Mouse (Mus musculus): ENCODE results near the gene Tpp2.
"Not testable (repeated sequence)": the region's sequence is repeated elsewhere in the genome, so short reads cannot be mapped to it uniquely, and the experiment has no call there.

Gene Tpp2

GRCm38 (mm10) chr1:44022656-44023055 lies 89.2 kb downstream of the Tpp2 start:
- no peak for DNase-seq

GRCm38 (mm10) chr1:44027651-44028050 lies 94.2 kb downstream of the Tpp2 start:
- DNase-seq, result peak; percentile 37

- no peak for DNase-seq
Observed at GRCm38 (mm10) chr1:44032213-44032612, 98.8 kb downstream of the Tpp2 start.

- DNase-seq, result no peak
Observed at GRCm38 (mm10) chr1:44032948-44033347, 99.5 kb downstream of the Tpp2 start.

DNA sequence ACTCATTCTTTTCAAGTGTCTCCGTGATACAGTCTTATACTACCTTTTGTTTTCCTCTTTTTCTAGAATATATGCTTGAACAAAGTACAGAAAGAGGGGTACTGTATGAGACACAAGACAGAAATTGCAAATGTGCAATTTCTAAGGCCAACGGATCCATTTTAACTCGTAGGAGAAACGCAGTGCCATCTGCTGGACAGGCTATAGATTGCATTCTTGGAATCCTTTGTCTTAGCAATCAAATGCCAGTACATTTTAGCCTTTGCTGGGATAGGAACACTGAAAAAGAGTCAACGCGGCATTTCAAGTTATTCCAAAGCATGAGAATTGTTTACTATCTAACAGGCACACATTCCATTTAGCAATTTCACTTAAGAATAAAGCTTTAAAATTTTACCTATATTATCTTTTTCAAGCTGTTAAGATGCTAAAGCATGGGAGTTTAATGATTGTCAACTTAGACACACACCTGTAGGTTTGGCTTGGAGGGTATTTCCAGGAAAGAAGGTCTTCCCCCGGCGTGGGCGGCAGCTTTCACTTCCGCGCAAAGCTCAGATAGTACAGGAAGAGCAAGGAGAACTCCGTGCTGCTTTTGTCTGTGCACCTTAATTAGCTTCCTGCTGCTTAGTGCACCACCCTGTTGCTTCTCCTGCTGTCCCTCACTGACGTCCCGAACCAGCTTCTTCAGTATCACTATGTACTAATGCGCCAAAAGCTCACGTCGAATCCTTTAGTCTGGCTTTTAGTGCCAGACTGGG lies 108.5 kb downstream of the Tpp2 start:
- DNase-seq, result peak; percentile 65

- no peak for DNase-seq
Observed at GRCm38 (mm10) chr1:44042555-44042915, 109.1 kb downstream of the Tpp2 start.

DNA sequence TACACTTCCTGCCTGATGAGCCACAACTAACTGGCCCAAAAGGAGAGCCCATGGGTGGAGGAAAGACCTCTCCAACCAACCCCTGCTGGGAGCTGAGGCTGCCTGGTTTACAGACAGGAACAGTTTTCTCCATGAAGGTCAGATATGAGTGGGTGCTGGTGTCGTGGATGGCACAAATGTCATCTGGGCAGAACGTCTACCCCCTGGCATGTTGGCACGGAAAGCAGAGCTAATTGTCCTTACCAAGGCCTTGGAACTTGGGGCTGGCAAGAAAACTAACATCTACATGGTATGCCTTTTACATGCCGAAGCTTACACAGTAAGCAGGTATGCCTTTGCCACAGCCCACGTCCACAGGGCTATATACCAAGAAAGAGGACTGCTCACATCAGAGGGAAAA lies 112.2 kb downstream of the Tpp2 start:
- not testable (repeated sequence) for DNase-seq

GRCm38 (mm10) chr1:44046556-44046955 lies 113.1 kb downstream of the Tpp2 start:
- DNase-seq, result no peak

All from kidney, postnatal 14 days (tissue).